Mouse (Mus musculus) neural tube, embryonic 14.5 days (tissue): Measurements from ENCODE around the gene Dhx37. TPM values are rescaled to one million over a fixed set of nuclear protein-coding genes. Genes with fewer than 3 reads are reported as not detected.
"Not testable (repeated sequence)": the region's sequence is repeated elsewhere in the genome, so short reads cannot be mapped to it uniquely, and the experiment has no call there.

Source experiments
- ATAC-seq: fragments of 200-750 bp; cut with Nextera tagmentation; 2 replicates; pipeline ENCODE4 v1.8.0; 2017; ENCODE audit warnings: low read depth, mild to moderate bottlenecking, moderate TSS enrichment, moderate library complexity
- H3K27ac ChIP-seq: fragments of 300-500 bp; sonication (generic); 2 replicates; pipeline ENCODE4 v1.5.1; 2014; ENCODE audit warnings: low read depth, mild to moderate bottlenecking, control low read depth, low read length, moderate library complexity, mixed read lengths
- H3K27me3 ChIP-seq: fragments of 300-500 bp; sonication (generic); 2 replicates; pipeline ENCODE4 v1.6.1; 2014; ENCODE audit warnings: low read length; ENCODE audit not compliant: control insufficient read depth, insufficient read depth
- H3K36me3 ChIP-seq: fragments of 300-500 bp; sonication (generic); 2 replicates; pipeline ENCODE4 v1.6.1; 2014; ENCODE audit warnings: low read length, mixed read lengths; ENCODE audit not compliant: control insufficient read depth, insufficient read depth
- H3K4me1 ChIP-seq: fragments of 300-500 bp; sonication (generic); 2 replicates; pipeline ENCODE4 v1.6.1; 2014; ENCODE audit warnings: low read length; ENCODE audit not compliant: control insufficient read depth, insufficient read depth
- H3K4me2 ChIP-seq: fragments of 300-500 bp; sonication (generic); 2 replicates; pipeline ENCODE4 v1.6.1; 2014; ENCODE audit warnings: mild to moderate bottlenecking, low read depth, low read length, control low read depth
- H3K4me3 ChIP-seq: fragments of 300-500 bp; sonication (generic); 2 replicates; pipeline ENCODE4 v1.5.1; 2014; ENCODE audit warnings: low read depth, low read length, control low read depth, mixed read lengths
- H3K9ac ChIP-seq: fragments of 300-500 bp; sonication (generic); replicated peaks from 2 replicates; pipeline ENCODE4 v1.6.1; 2014; ENCODE audit warnings: low read depth, mild to moderate bottlenecking, control low read depth, low read length, mixed read lengths
- H3K9me3 ChIP-seq: fragments of 300-500 bp; sonication (generic); 2 replicates; pipeline ENCODE4 v1.6.1; 2016; ENCODE audit warnings: low read length; ENCODE audit not compliant: control insufficient read depth
- WGBS: fragments of 180-500 bp; shearing (Covaris S2); extraction: QIAGEN DNeasy Blood & Tissue Kit; methylation state at CpG from one replicate; pipeline ENCODE4 v1.1.7; 2014; 5-methylcytosine and 5-hydroxymethylcytosine counted together
- polyA plus RNA-seq: library from polyadenylated mRNA; unstranded; fragments of >200 nt; fragmentation: Nextera tagmentation; extraction: Ambion mirVana; gene quantifications from 2 replicates; pipeline ENCODE4 v1.2.1, GENCODE M21; 2014

Dhx37 gene
- polyA plus RNA-seq, 1 experiment from 2014 or later = 8.5 TPM

- H3K4me1 ChIP-seq = no peaks in the 10 kb centered on the region
- H3K4me3 ChIP-seq = no peak overlapping the region
- no peak overlapping the region for H3K4me2 ChIP-seq
- no peaks in the 10 kb centered on the region for H3K9me3 ChIP-seq
- no peaks in the 10 kb centered on the region for H3K36me3 ChIP-seq
- H3K9ac ChIP-seq = no peak overlapping the region
- no peaks in the 10 kb centered on the region for H3K27me3 ChIP-seq
- 63% methylated on average over 7 of the region's 7 CpGs for WGBS
- ATAC-seq = no peak
- no peak overlapping the region for H3K27ac ChIP-seq
Measured at GRCm38 (mm10) chr5:125400903-125401302, 33.0 kb downstream of the Dhx37 start.

GRCm38 (mm10) chr5:125395008-125395407, 38.9 kb downstream of the Dhx37 start:
- Histone ChIP-seq H3K9me3 (no peaks in the 10 kb centered on the region), H3K27ac (peak overlapping the region; percentile 95), H3K9ac (no peak overlapping the region), H3K4me3 (no peak overlapping the region), H3K36me3 (no peaks in the 10 kb centered on the region), H3K4me2 (peak overlapping the region; percentile 50; the same call in 1 of the 2 replicates), H3K4me1 (peaks cover 20% of the 10 kb centered on the region; the same call in 1 of the 2 replicates), H3K27me3 (no peaks in the 10 kb centered on the region)
- ATAC-seq = no peak
- WGBS = 55% methylated on average over 3 of the region's 3 CpGs

GRCm38 (mm10) chr5:125393622-125394603, 40.0 kb downstream of the Dhx37 start:
- H3K27me3 ChIP-seq = no peaks in the 10 kb centered on the region
- H3K4me2 ChIP-seq = peak overlapping the region; percentile 50
- peaks cover 20% of the 10 kb centered on the region; the same call in 1 of the 2 replicates for H3K4me1 ChIP-seq
- H3K9me3 ChIP-seq = no peaks in the 10 kb centered on the region
- peak overlapping the region; percentile 20; the same call in 1 of the 2 replicates for H3K4me3 ChIP-seq
- no peaks in the 10 kb centered on the region for H3K36me3 ChIP-seq
- H3K9ac ChIP-seq = peak overlapping the region; percentile 41
- H3K27ac ChIP-seq = peak overlapping the region; percentile 95
- 9% methylated on average over 20 of the region's 25 CpGs for WGBS
- peak; percentile 62 for ATAC-seq

- Histone ChIP-seq H3K27me3 (no peaks in the 10 kb centered on the region), H3K9ac (peak overlapping the region; percentile 41), H3K36me3 (no peaks in the 10 kb centered on the region), H3K27ac (peak overlapping the region; percentile 95), H3K4me2 (peak overlapping the region; percentile 50), H3K4me3 (peak overlapping the region; percentile 20; the same call in 1 of the 2 replicates), H3K4me1 (peaks cover 26% of the 10 kb centered on the region), H3K9me3 (no peaks in the 10 kb centered on the region)
- WGBS = under 1% methylated on average over 20 of the region's 20 CpGs
- ATAC-seq = peak; percentile 92
Measured at GRCm38 (mm10) chr5:125392977-125393621, 40.8 kb downstream of the Dhx37 start.

- ATAC-seq = no peak
- no peaks in the 10 kb centered on the region for H3K9me3 ChIP-seq
- peak overlapping the region; percentile 95 for H3K27ac ChIP-seq
- H3K4me3 ChIP-seq = peak overlapping the region; percentile 20; the same call in 1 of the 2 replicates
- 0 out of 2 replicates have a peak overlapping the region, but pooled peaks have one; percentile 7 for H3K9ac ChIP-seq
- H3K27me3 ChIP-seq = no peaks in the 10 kb centered on the region
- peak overlapping the region; percentile 50; the same call in 1 of the 2 replicates for H3K4me2 ChIP-seq
- H3K36me3 ChIP-seq = no peaks in the 10 kb centered on the region
- H3K4me1 ChIP-seq = peaks cover 27% of the 10 kb centered on the region
- WGBS = 27% methylated on average over 1 of the region's 1 CpGs
Measured at GRCm38 (mm10) chr5:125392618-125392976, 41.3 kb downstream of the Dhx37 start.

- WGBS = 96% methylated on average over 4 of the region's 4 CpGs
- H3K4me1 ChIP-seq = peaks cover 27% of the 10 kb centered on the region
- not testable (repeated sequence) for H3K27me3 ChIP-seq, H3K9me3 ChIP-seq, H3K4me3 ChIP-seq, H3K36me3 ChIP-seq, H3K4me2 ChIP-seq, H3K9ac ChIP-seq, ATAC-seq
- peak overlapping the region; percentile 95; the same call in 1 of the 2 replicates for H3K27ac ChIP-seq
Measured at GRCm38 (mm10) chr5:125392176-125392575, 41.7 kb downstream of the Dhx37 start.

GRCm38 (mm10) chr5:125391609-125392008, 42.3 kb downstream of the Dhx37 start:
- Histone ChIP-seq H3K27ac (no peak overlapping the region; the same call in 1 of the 2 replicates), H3K9me3 (no peaks in the 10 kb centered on the region), H3K27me3 (no peaks in the 10 kb centered on the region), H3K4me2 (no peak overlapping the region), H3K9ac (no peak overlapping the region), H3K36me3 (no peaks in the 10 kb centered on the region), H3K4me1 (peaks cover 27% of the 10 kb centered on the region), H3K4me3 (no peak overlapping the region)
- 76% methylated on average over 5 of the region's 5 CpGs for WGBS
- no peak for ATAC-seq

- peaks cover 27% of the 10 kb centered on the region for H3K4me1 ChIP-seq
- no peak for ATAC-seq
- H3K36me3 ChIP-seq = no peaks in the 10 kb centered on the region
- H3K4me3 ChIP-seq = no peak overlapping the region
- H3K27me3 ChIP-seq = no peaks in the 10 kb centered on the region
- no peak overlapping the region for H3K4me2 ChIP-seq
- 94% methylated on average over 3 of the region's 3 CpGs for WGBS
- H3K27ac ChIP-seq = peak overlapping the region; percentile 6; the same call in 1 of the 2 replicates
- no peaks in the 10 kb centered on the region for H3K9me3 ChIP-seq
- no peak overlapping the region for H3K9ac ChIP-seq
Measured at GRCm38 (mm10) chr5:125390906-125391477, 42.9 kb downstream of the Dhx37 start.
